Mouse (Mus musculus) Patski (cell line): ENCODE data around the gene Per2. TPM values are rescaled to one million over a fixed set of nuclear protein-coding genes. Genes with fewer than 3 reads are reported as not detected.
"Not testable (repeated sequence)": the region's sequence is repeated elsewhere in the genome, so short reads cannot be mapped to it uniquely, and the experiment has no call there.

Source experiments
- ATAC-seq: fragments of 100-300 bp; one replicate; pipeline ENCODE4 v1.8.0; 2021
- CTCF ChIA-PET: fragments of 350-600 bp; sonication (Branson Sonifier 250); formaldehyde crosslinking; loops from one replicate; lab custom pipeline; 2022; ENCODE audit warnings: inconsistent platforms; lab: Charles Lee
- POLR2A ChIA-PET: fragments of 350-600 bp; sonication (Branson Sonifier 250); formaldehyde crosslinking; loops from one replicate; lab custom pipeline; 2022; ENCODE audit warnings: antibody characterized with exemption, inconsistent platforms; lab: Charles Lee
- DNase-seq: peaks from one replicate; pipeline ENCODE4 v3.0.0-alpha.2; 2011; ENCODE audit warnings: low read depth, low spot score
- H3K27me3 ChIP-seq: fragments of 371-371 bp; one replicate; pipeline ENCODE4 v1.5.1; 2021
- CTCF ChIP-seq: fragments of 100-300 bp; IDR thresholded peaks from one replicate; pipeline ENCODE4 v1.5.1; 2021
- in situ Hi-C: fragments of 300-500 bp; cut with MboI; formaldehyde crosslinking; loops from 3 replicates; pipeline ENCODE4 v1.11.1; 2018; ENCODE audit warnings: low pct_unique_long_range_greater_than_20kb, mixed read lengths
- polyA plus RNA-seq: library from polyadenylated mRNA; unstranded; gene quantifications from one replicate; pipeline ENCODE4 v1.2.3, GENCODE M21; 2021

Per2 gene
- polyA plus RNA-seq, 1 experiment from 2014 or later = 9.7 TPM

- in situ Hi-C loops = no loop called here
- DNase-seq = no peak
- ChIA-PET CTCF (interaction anchor here (0.6 to 3.3 kb wide), 14 partner anchors 8 to 95 kb away, joined by 3 to 40 read pairs (median 6); partner anchors contain the start of genes Hes6, Per2 and Traf3ip1), POLR2A (interaction anchor here (1.5 to 1.6 kb wide), 2 partner anchors 44 to 137 kb away, joined by 4 to 5 read pairs; no protein-coding TSS in a partner anchor)
- no peak for TF ChIP-seq CTCF
- no peak for ATAC-seq
- H3K27me3 ChIP-seq = no peaks in the 10 kb centered on the region
Observed at GRCm38 (mm10) chr1:91484011-91484346, 24.9 kb upstream of the Per2 start.

GRCm38 (mm10) chr1:91483304-91484010 is 24.3 kb upstream of the Per2 start:
- ChIA-PET CTCF (interaction anchor here (0.6 to 3.3 kb wide), 17 partner anchors 8 to 95 kb away, joined by 3 to 40 read pairs (median 6); partner anchors contain the start of genes Hes6, Per2 and Traf3ip1), POLR2A (interaction anchor here (0.8 to 1.6 kb wide), 8 partner anchors 17 to 137 kb away, joined by 3 to 5 read pairs (median 3); partner anchors contain the start of gene Per2)
- in situ Hi-C loops = no loop called here
- H3K27me3 ChIP-seq = no peaks in the 10 kb centered on the region
- ATAC-seq = no peak
- TF ChIP-seq CTCF = peak; percentile 91
- no peak for DNase-seq

- ATAC-seq (no peak), DNase-seq (no peak)
- no peaks in the 10 kb centered on the region for H3K27me3 ChIP-seq
- CTCF ChIA-PET = interaction anchor here (0.6 to 3.3 kb wide), 15 partner anchors 9 to 94 kb away, joined by 3 to 40 read pairs (median 6); partner anchors contain the start of genes Per2 and Traf3ip1
- in situ Hi-C loops = no loop called here
- POLR2A ChIA-PET = interaction anchor here (0.6 to 1.6 kb wide), 9 partner anchors 17 to 136 kb away, joined by 3 to 5 read pairs (median 3); partner anchors contain the start of gene Per2
- no peak for TF ChIP-seq CTCF
Observed at GRCm38 (mm10) chr1:91482616-91483211, 23.6 kb upstream of the Per2 start.

GRCm38 (mm10) chr1:91478958-91479357 is 19.8 kb upstream of the Per2 start:
- H3K27me3 ChIP-seq = no peaks in the 10 kb centered on the region
- TF ChIP-seq CTCF = peak; percentile 53
- in situ Hi-C loops = no loop called here
- CTCF ChIA-PET = interaction anchor here (2.5 kb wide), 1 partner anchor 9 kb away, joined by 9 read pairs; no protein-coding TSS in a partner anchor
- POLR2A ChIA-PET = no interaction called here
- DNase-seq (no peak), ATAC-seq (no peak)

GRCm38 (mm10) chr1:91478145-91478544 is 19.0 kb upstream of the Per2 start:
- in situ Hi-C loops, H3K27me3 ChIP-seq, POLR2A ChIA-PET, DNase-seq, ATAC-seq: not testable (repeated sequence)
- CTCF ChIA-PET = interaction anchor here (0.9 to 2.5 kb wide), 2 partner anchors 8 to 18 kb away, joined by 3 to 9 read pairs; no protein-coding TSS in a partner anchor

- POLR2A ChIA-PET = interaction anchor here (1.0 kb wide), 1 partner anchor 11 kb away, joined by 3 read pairs; no protein-coding TSS in a partner anchor
- ATAC-seq = no peak
- CTCF ChIA-PET = interaction anchor here (1.2 to 2.0 kb wide), 2 partner anchors 9 to 13 kb away, joined by 3 to 9 read pairs; no protein-coding TSS in a partner anchor
- no peaks in the 10 kb centered on the region for H3K27me3 ChIP-seq
- in situ Hi-C loops = no loop called here
- no peak for DNase-seq
- no peak for TF ChIP-seq CTCF
Observed at GRCm38 (mm10) chr1:91469888-91470419, 10.8 kb upstream of the Per2 start.

- TF ChIP-seq CTCF = no peak
- no peak for DNase-seq
- ChIA-PET POLR2A (interaction anchor here (1.3 to 1.5 kb wide), 2 partner anchors 17 to 20 kb away, joined by 3 to 5 read pairs; no protein-coding TSS in a partner anchor), CTCF (interaction anchor here (1.4 to 5.0 kb wide), 2 partner anchors 17 to 24 kb away, joined by 5 to 35 read pairs; no protein-coding TSS in a partner anchor)
- H3K27me3 ChIP-seq = no peaks in the 10 kb centered on the region
- ATAC-seq = no peak
- in situ Hi-C loops = no loop called here
Observed at GRCm38 (mm10) chr1:91466186-91466585, 7.1 kb upstream of the Per2 start.

- ChIA-PET CTCF (interaction anchor here (1.4 to 5.0 kb wide), 3 partner anchors 18 to 27 kb away, joined by 4 to 35 read pairs (median 5); no protein-coding TSS in a partner anchor), POLR2A (interaction anchor here (1.3 to 1.5 kb wide), 2 partner anchors 18 to 21 kb away, joined by 3 to 5 read pairs; no protein-coding TSS in a partner anchor)
- DNase-seq (no peak), ATAC-seq (peak; percentile 97)
- no peak for TF ChIP-seq CTCF
- in situ Hi-C loops = no loop called here
- H3K27me3 ChIP-seq = no peaks in the 10 kb centered on the region
Observed at GRCm38 (mm10) chr1:91465244-91465643, 6.1 kb upstream of the Per2 start.

GRCm38 (mm10) chr1:91464436-91464835 is 5.3 kb upstream of the Per2 start:
- TF ChIP-seq CTCF = no peak
- no peak for DNase-seq
- in situ Hi-C loops = no loop called here
- ChIA-PET POLR2A (no interaction called here), CTCF (interaction anchor here (0.9 to 5.0 kb wide), 4 partner anchors 19 to 27 kb away, joined by 3 to 35 read pairs (median 4); no protein-coding TSS in a partner anchor)
- ATAC-seq = no peak
- no peaks in the 10 kb centered on the region for H3K27me3 ChIP-seq
